Mouse (Mus musculus) ES-Bruce4 (cell line): Measurements from ENCODE around the gene Cadm4.

Experiments
- CTCF ChIP-seq: IDR thresholded peaks from one replicate; pipeline ENCODE4 v1.8.1; 2011; ENCODE audit warnings: low read depth, low read length
- EP300 ChIP-seq: IDR thresholded peaks from 2 replicates; pipeline ENCODE4 v1.6.1; 2011; ENCODE audit warnings: low read depth, low read length; ENCODE audit not compliant: insufficient read depth
- POLR2A ChIP-seq: IDR thresholded peaks from one replicate; pipeline ENCODE4 v1.8.1; 2011; ENCODE audit warnings: low read length; ENCODE audit not compliant: insufficient read depth

DNA sequence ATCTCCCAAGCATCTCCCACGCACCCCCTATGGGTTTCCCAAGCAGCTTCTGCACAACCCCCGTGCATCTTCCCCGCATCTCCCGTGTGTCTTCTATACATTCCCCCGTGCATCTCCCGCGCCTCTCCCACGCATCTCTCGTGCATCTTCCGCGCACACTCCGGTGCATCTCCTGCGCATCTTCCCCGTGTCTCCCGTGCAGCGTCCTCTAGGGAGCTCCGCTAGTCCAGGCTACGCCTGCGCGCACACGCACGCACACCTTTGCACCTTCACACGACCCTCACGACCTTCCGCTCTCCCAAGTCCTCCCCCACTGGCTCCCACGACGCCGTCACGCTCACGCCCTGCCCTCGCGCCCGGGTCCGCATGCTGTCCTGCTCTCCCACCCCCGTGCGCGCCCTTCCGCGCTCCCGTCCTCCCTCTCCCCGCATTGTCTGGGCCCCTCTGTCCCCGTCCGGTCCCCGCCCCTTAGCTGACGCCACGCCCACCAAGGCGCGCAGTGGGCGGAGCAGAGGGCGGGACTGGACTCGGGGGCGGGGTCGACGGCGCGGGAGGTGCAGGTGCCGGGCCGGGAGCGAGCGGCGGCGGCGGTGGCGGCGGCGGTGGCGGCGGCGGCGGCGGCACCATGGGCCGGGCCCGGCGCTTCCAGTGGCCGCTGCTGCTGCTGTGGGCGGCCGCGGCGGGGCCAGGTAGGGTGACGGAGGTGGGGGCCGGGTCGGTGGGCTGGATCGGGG is at the start of gene Cadm4:
- TF ChIP-seq CTCF (no peak), EP300 (no peak), POLR2A (peak; percentile 38)
